Comparison of ENCODE assay signal across 27 mouse cellular contexts in the genomic region with DNA sequence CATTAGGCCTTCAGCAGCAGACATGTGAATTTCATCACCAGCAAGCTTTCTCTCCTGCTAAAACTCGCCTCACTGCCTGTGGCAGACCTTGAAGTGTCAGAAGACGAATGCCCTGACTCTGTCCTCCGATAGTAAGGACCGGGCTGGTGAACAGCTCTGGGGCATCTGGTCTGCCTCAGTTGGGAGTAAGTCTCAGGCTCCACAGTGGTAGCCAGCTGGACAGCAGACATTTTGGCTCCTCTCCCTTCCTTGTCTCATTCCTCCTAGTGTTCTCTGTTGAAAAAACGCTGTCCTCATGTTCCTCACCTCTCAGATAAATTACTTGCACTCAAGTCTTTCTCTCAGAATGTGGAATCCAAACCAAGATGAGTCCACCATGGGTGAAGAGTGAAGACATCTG. TPM values are rescaled to one million over a fixed set of nuclear protein-coding genes. Genes with fewer than 3 reads are reported as not detected.
DNase-seq lines count a peak whose midpoint lies in the region; ATAC-seq and TF ChIP-seq lines count a peak whose summit lies in the region.
"Had no signal": no experiment of that assay in that cellular context is flagged by ENCODE, and none has a peak within 500 bp of the region (broad histone marks: within the 10 kb centered on the region; RNA-seq: fewer than 3 reads in every experiment).

No protein-coding gene starts in this region.

- no peak overlapping the region for H3K9ac ChIP-seq in heart, embryonic 11.5 days (ENCODE audit: low read depth, low read length)
- no peak overlapping the region for H3K9ac ChIP-seq in stomach, embryonic 16.5 days (ENCODE audit: low read length)
- H3K9ac ChIP-seq in stomach, postnatal 0 days (ENCODE audit: low read length), result no peak overlapping the region
- H3K9ac ChIP-seq: embryonic facial prominence, embryonic 15.5 days; intestine, embryonic 15.5 days; liver, embryonic 15.5 days had no signal

- no peak overlapping the region for H3K4me2 ChIP-seq in heart, embryonic 11.5 days
- H3K4me2 ChIP-seq in stomach, embryonic 16.5 days (ENCODE audit: low read depth, low read length), result no peak overlapping the region
- no peak overlapping the region for H3K4me2 ChIP-seq in stomach, postnatal 0 days (replicated peaks; ENCODE audit: low read depth)
- H3K4me2 ChIP-seq: embryonic facial prominence, embryonic 15.5 days; intestine, embryonic 15.5 days; liver, embryonic 15.5 days had no signal

- no peaks in the 10 kb centered on the region for H3K9me3 ChIP-seq in heart, embryonic 11.5 days (replicated peaks; ENCODE audit: control insufficient read depth, low read length)
- H3K9me3 ChIP-seq in stomach, embryonic 16.5 days (replicated peaks; ENCODE audit: control insufficient read depth, low read length), result no peaks in the 10 kb centered on the region
- H3K9me3 ChIP-seq in stomach, postnatal 0 days (ENCODE audit: control insufficient read depth, low read length), result no peaks in the 10 kb centered on the region
- H3K9me3 ChIP-seq: embryonic facial prominence, embryonic 15.5 days; hindbrain, embryonic 10.5 days; intestine, embryonic 15.5 days; limb, embryonic 10.5 days; liver, embryonic 15.5 days; megakaryocyte, embryonic 14.5 days had no signal

- no peak overlapping the region for H3K4me3 ChIP-seq in heart, embryonic 11.5 days (ENCODE audit: low read depth, low read length)
- H3K4me3 ChIP-seq in stomach, embryonic 16.5 days (replicated peaks; ENCODE audit: low read length), result no peak overlapping the region
- no peak overlapping the region for H3K4me3 ChIP-seq in stomach, postnatal 0 days (ENCODE audit: low read depth, low read length)
- H3K4me3 ChIP-seq: embryonic facial prominence, embryonic 15.5 days; hindbrain, embryonic 10.5 days; intestine, embryonic 15.5 days; limb, embryonic 10.5 days; liver, embryonic 15.5 days; megakaryocyte, embryonic 14.5 days had no signal

- DNase-seq in heart, adult 9 months (ENCODE audit: low spot score in 2 of 2), result peak; percentile 26 to 49
- DNase-seq in stomach, postnatal 0 days (ENCODE audit: low spot score), result no peak
- peak; percentile 19 for DNase-seq in heart, postnatal 25 days (ENCODE audit: low spot score)
- DNase-seq in urinary bladder, postnatal 25 days (ENCODE audit: low spot score), result no peak
- DNase-seq: adrenal gland, postnatal 14 days; cerebellum, adult 9-10 months; gastrocnemius, postnatal 10 days; kidney, adult 8-10 months; kidney, postnatal 10 days; liver; midbrain, embryonic 14.5 days; right cerebral cortex, postnatal 14 days; spleen, adult 18-20 months; thymus, postnatal 25 days had no signal

- H3K27ac ChIP-seq in heart, embryonic 11.5 days (ENCODE audit: low read depth, low read length), result no peak overlapping the region
- no peak overlapping the region for H3K27ac ChIP-seq in stomach, embryonic 16.5 days (ENCODE audit: low read length)
- H3K27ac ChIP-seq in stomach, postnatal 0 days (replicated peaks), result no peak overlapping the region
- H3K27ac ChIP-seq: embryonic facial prominence, embryonic 15.5 days; hindbrain, embryonic 10.5 days; intestine, embryonic 15.5 days; limb, embryonic 10.5 days; liver, embryonic 15.5 days had no signal

- WGBS in heart, embryonic 11.5 days (ENCODE audit: insufficient replicate concordance), result 39% methylated on average over 5 of the region's 5 CpGs
- 54% methylated on average over 5 of the region's 5 CpGs for WGBS in stomach, embryonic 16.5 days
- 45% methylated on average over 5 of the region's 5 CpGs for WGBS in stomach, postnatal 0 days

- TF ChIP-seq CTCF in stomach, postnatal 0 days (IDR thresholded peaks at IDR 0.05; ENCODE audit: low read depth), result no peak

- H3K4me1 ChIP-seq in heart, embryonic 11.5 days (ENCODE audit: control insufficient read depth, insufficient read depth, low read length), result peaks cover 11% of the 10 kb centered on the region
- 0 out of 2 replicates have a peak, but pooled peaks cover 9% of the 10 kb centered on the region for H3K4me1 ChIP-seq in stomach, embryonic 16.5 days (ENCODE audit: control insufficient read depth, insufficient read depth, low read length)
- no peaks in the 10 kb centered on the region for H3K4me1 ChIP-seq in stomach, postnatal 0 days (replicated peaks; ENCODE audit: control insufficient read depth, insufficient read depth)
- H3K4me1 ChIP-seq: liver, embryonic 15.5 days; megakaryocyte, embryonic 14.5 days had no signal

- TF ChIP-seq EP300 in stomach, postnatal 0 days (optimal IDR thresholded peaks at IDR 0.05), result no peak

- H3K36me3 ChIP-seq in heart, embryonic 11.5 days (ENCODE audit: control insufficient read depth, insufficient read depth, low read length), result no peaks in the 10 kb centered on the region
- H3K36me3 ChIP-seq in stomach, embryonic 16.5 days (ENCODE audit: control insufficient read depth, insufficient read depth, low read length), result no peaks in the 10 kb centered on the region
- H3K36me3 ChIP-seq in stomach, postnatal 0 days (ENCODE audit: control insufficient read depth, insufficient read depth, low read length), result no peaks in the 10 kb centered on the region
- H3K36me3 ChIP-seq: embryonic facial prominence, embryonic 15.5 days; hindbrain, embryonic 10.5 days; intestine, embryonic 15.5 days; limb, embryonic 10.5 days; liver, embryonic 15.5 days had no signal

- intact Hi-C loops in heart, postnatal 25 days (cut with DNase I), result loop anchor here (10.0 kb wide), 1 partner anchor 800 kb away; no protein-coding TSS in a partner anchor

- no peaks in the 10 kb centered on the region for H3K27me3 ChIP-seq in heart, embryonic 11.5 days (ENCODE audit: control insufficient read depth, insufficient read depth, low read length)
- H3K27me3 ChIP-seq in stomach, embryonic 16.5 days (ENCODE audit: control insufficient read depth, insufficient read depth, low read length), result no peaks in the 10 kb centered on the region
- no peaks in the 10 kb centered on the region for H3K27me3 ChIP-seq in stomach, postnatal 0 days (ENCODE audit: control insufficient read depth, insufficient read depth, low read length)
- H3K27me3 ChIP-seq: embryonic facial prominence, embryonic 15.5 days; intestine, embryonic 15.5 days; liver, embryonic 15.5 days had no signal

- no peak for ATAC-seq in heart, embryonic 11.5 days (replicated peaks; ENCODE audit: insufficient number of reproducible peaks, low FRiP score, low TSS enrichment)
- ATAC-seq in stomach, embryonic 16.5 days (ENCODE audit: insufficient read depth, low FRiP score), result peak; percentile 27; the same call in 1 of the 2 replicates
- no peak for ATAC-seq in stomach, postnatal 0 days (ENCODE audit: low FRiP score, low TSS enrichment)
- ATAC-seq in megakaryocyte, adult 5-6 weeks (ENCODE audit: poor library complexity, severe bottlenecking), result no peak
- ATAC-seq: forebrain, embryonic 14.5 days; hindbrain, embryonic 16.5 days; intestine, embryonic 15.5 days had no signal

RNA-seq across cellular contexts. Expression of a gene that starts 3.5 kb away (rescaled TPM):
- polyA plus RNA-seq in heart, embryonic 11.5 days (2014; fragmentation: Nextera tagmentation; extraction: Ambion mirVana), result 41.8 and 42.5 TPM in 2 replicates
- 57.4 and 64.1 TPM in 2 replicates for polyA plus RNA-seq in stomach, embryonic 16.5 days (2015; fragmentation: Nextera tagmentation; extraction: Ambion mirVana)
- polyA plus RNA-seq in stomach, postnatal 0 days (2015; fragmentation: Nextera tagmentation; extraction: Ambion mirVana), result 25.7 and 27.9 TPM in 2 replicates
- 10 to 100 TPM; 18.6 to 21.2 TPM for total RNA-seq in heart, postnatal 25 days (2021)
- 0.07 TPM in 1 of 2 replicates, not detected in the other for total RNA-seq in megakaryocyte, adult 5-6 weeks (2015)
- not detected in 2 replicates for total RNA-seq in megakaryocyte, adult 5-6 weeks (2017)

RNA-seq across cellular contexts. Expression of a gene that starts 55.4 kb away (rescaled TPM):
- polyA plus RNA-seq in heart, embryonic 11.5 days (2014; fragmentation: Nextera tagmentation; extraction: Ambion mirVana), result not detected in 2 replicates
- polyA plus RNA-seq in stomach, embryonic 16.5 days (2015; fragmentation: Nextera tagmentation; extraction: Ambion mirVana), result 0.11 and 0.41 TPM in 2 replicates
- not detected in 2 replicates for polyA plus RNA-seq in stomach, postnatal 0 days (2015; fragmentation: Nextera tagmentation; extraction: Ambion mirVana)
- not detected for total RNA-seq in heart, postnatal 25 days (2021)
- total RNA-seq in megakaryocyte, adult 5-6 weeks (2015), result 0.21 TPM in 1 of 2 replicates, not detected in the other
- not detected in 2 replicates for total RNA-seq in megakaryocyte, adult 5-6 weeks (2017)
- total RNA-seq: adrenal gland, postnatal 14 days; common myeloid progenitor, adult 5-6 weeks; gastrocnemius, postnatal 10 days had no signal
- polyA plus RNA-seq: embryonic facial prominence, embryonic 15.5 days; heart, embryonic 14.5 days; liver, embryonic 15.5 days had no signal

RNA-seq across cellular contexts. Expression of a gene that starts 57.6 kb away (rescaled TPM):
- polyA plus RNA-seq in heart, embryonic 11.5 days (2014; fragmentation: Nextera tagmentation; extraction: Ambion mirVana), result 22.1 and 30.3 TPM in 2 replicates
- polyA plus RNA-seq in stomach, embryonic 16.5 days (2015; fragmentation: Nextera tagmentation; extraction: Ambion mirVana), result 28.0 and 28.9 TPM in 2 replicates
- polyA plus RNA-seq in stomach, postnatal 0 days (2015; fragmentation: Nextera tagmentation; extraction: Ambion mirVana), result 11.2 and 12.0 TPM in 2 replicates
- total RNA-seq in heart, postnatal 25 days (2021), result 10 to 100 TPM; 16.4 to 18.1 TPM
- 16.1 and 18.7 TPM in 2 replicates for total RNA-seq in megakaryocyte, adult 5-6 weeks (2015)
- 28.2 and 28.4 TPM in 2 replicates for total RNA-seq in megakaryocyte, adult 5-6 weeks (2017)

Comparison
In these comparisons a context has a peak if more than half of its experiments do, and no peak if none do; other contexts are left out.
1. DNase-seq: peak in heart, adult 9 months (2 of 2) and heart, postnatal 25 days (single experiment); none in stomach, postnatal 0 days (single experiment) and urinary bladder, postnatal 25 days (single experiment).